Mouse (Mus musculus): ENCODE measurements around the gene Fip1l1.

GRCm38 (mm10) chr5:74639516-74639915 is 104.3 kb downstream of the Fip1l1 start:
- TF ChIP-seq POLR2A (IDR thresholded peaks at IDR 0.05; ENCODE audit: insufficient read depth, low read depth, low read length) (no peak), CTCF (IDR thresholded peaks at IDR 0.05) (no peak), EP300 (IDR thresholded peaks at IDR 0.05; ENCODE audit: insufficient read depth, low read depth, low read length) (no peak)

Data from heart, adult 2 months (tissue).